Mouse (Mus musculus) lung, adult 2 months (tissue): ENCODE results near the gene Ccnl1.

ENCODE experiments used
- CTCF ChIP-seq: fragments of 200-500 bp; IDR thresholded peaks from 2 replicates; pipeline ENCODE4 v1.5.1; 2011; ENCODE audit warnings: mild to moderate bottlenecking, low read length, control low read depth; ENCODE audit not compliant: insufficient read depth
- POLR2A ChIP-seq: fragments of 200-500 bp; IDR thresholded peaks from 2 replicates; pipeline ENCODE4 v1.6.1; 2011; ENCODE audit warnings: low read depth, mild to moderate bottlenecking, control low read depth, low read length, borderline replicate concordance; ENCODE audit errors: extremely low read depth

DNA sequence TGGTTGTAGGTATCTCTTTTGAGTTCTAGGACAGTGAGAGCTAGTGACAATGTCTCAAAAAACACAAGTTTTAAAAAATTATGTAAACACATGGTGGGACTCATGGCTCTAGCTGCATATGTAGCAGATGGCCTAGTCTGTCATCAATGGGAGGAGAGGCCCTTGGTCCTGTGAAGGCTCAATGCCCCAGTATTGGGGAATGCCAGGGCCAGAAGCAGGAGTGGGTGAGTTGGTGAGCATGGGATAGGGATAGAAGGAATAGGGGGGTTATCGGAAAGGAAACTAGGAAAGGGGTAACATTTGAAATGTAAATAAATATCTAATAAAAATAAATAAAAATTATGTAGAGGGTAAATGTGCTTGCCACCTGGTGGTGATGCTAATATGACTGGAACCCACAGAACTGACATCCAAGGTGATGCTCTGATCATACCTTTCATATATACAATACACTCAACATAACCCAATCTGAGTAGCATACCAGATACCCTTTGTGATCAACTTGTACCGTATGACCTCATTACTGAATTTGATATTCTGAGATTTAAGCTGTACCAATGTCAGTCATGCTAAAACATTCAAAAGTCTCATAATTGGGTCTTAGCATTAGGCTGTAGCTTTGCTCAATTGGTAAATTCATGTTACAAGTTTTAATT lies 12.6 kb downstream of the Ccnl1 start:
- TF ChIP-seq CTCF (no peak), POLR2A (no peak)
